Mouse (Mus musculus): ENCODE measurements around the gene Wwtr1. TPM values are rescaled to one million over a fixed set of nuclear protein-coding genes. Genes with fewer than 3 reads are reported as not detected.

Gene Wwtr1
- polyA plus RNA-seq, 1 experiment = 55.7 TPM

- WGBS = 75% methylated on average over 5 of the region's 5 CpGs
- TF ChIP-seq POLR2A (IDR thresholded peaks at IDR 0.05; ENCODE audit: borderline replicate concordance, extremely low read depth, low read depth, low read length) = no peak
- no peak for TF ChIP-seq CTCF (IDR thresholded peaks at IDR 0.05; ENCODE audit: insufficient read depth, low read length)
- Histone ChIP-seq H3K4me1 (ENCODE audit: control insufficient read depth, insufficient read depth, low read length) (peaks cover 4% of the 10 kb centered on the region; the same call in 1 of the 2 replicates), H3K4me3 (replicated peaks; ENCODE audit: extremely low read depth, low read depth, low read length) (no peak overlapping the region)
- DNase-seq = no peak
Measured at GRCm38 (mm10) chr3:57563627-57564026, 12.1 kb downstream of the Wwtr1 start.

GRCm38 (mm10) chr3:57562996-57563506 lies 12.7 kb downstream of the Wwtr1 start:
- WGBS = 74% methylated on average over 6 of the region's 6 CpGs

GRCm38 (mm10) chr3:57558761-57559160 lies 16.9 kb downstream of the Wwtr1 start:
- WGBS = 74% methylated on average over 6 of the region's 6 CpGs
- peaks cover 16% of the 10 kb centered on the region for H3K4me1 ChIP-seq (ENCODE audit: control insufficient read depth, insufficient read depth, low read length)
- DNase-seq = no peak
- H3K4me3 ChIP-seq (replicated peaks; ENCODE audit: extremely low read depth, low read depth, low read length) = no peak overlapping the region
- TF ChIP-seq POLR2A (IDR thresholded peaks at IDR 0.05; ENCODE audit: borderline replicate concordance, extremely low read depth, low read depth, low read length) = no peak
- TF ChIP-seq CTCF (IDR thresholded peaks at IDR 0.05; ENCODE audit: insufficient read depth, low read length) = no peak

More at GRCm38 (mm10) chr3:57562996-57563506, 12.7 kb downstream of the Wwtr1 start:
- no peak overlapping the region for H3K4me3 ChIP-seq (replicated peaks; ENCODE audit: extremely low read depth, low read depth, low read length)
- TF ChIP-seq POLR2A (IDR thresholded peaks at IDR 0.05; ENCODE audit: borderline replicate concordance, extremely low read depth, low read depth, low read length) (no peak), CTCF (IDR thresholded peaks at IDR 0.05; ENCODE audit: insufficient read depth, low read length) (no peak)
- peaks cover 4% of the 10 kb centered on the region; the same call in 1 of the 2 replicates for H3K4me1 ChIP-seq (ENCODE audit: control insufficient read depth, insufficient read depth, low read length)
- DNase-seq = no peak

GRCm38 (mm10) chr3:57557408-57557807 lies 18.3 kb downstream of the Wwtr1 start:
- Histone ChIP-seq H3K4me3 (replicated peaks; ENCODE audit: extremely low read depth, low read depth, low read length) (no peak overlapping the region), H3K4me1 (ENCODE audit: control insufficient read depth, insufficient read depth, low read length) (peaks cover 18% of the 10 kb centered on the region)
- no peak for DNase-seq
- WGBS = 64% methylated on average over 4 of the region's 4 CpGs
- no peak for TF ChIP-seq CTCF (IDR thresholded peaks at IDR 0.05; ENCODE audit: insufficient read depth, low read length)
- TF ChIP-seq POLR2A (IDR thresholded peaks at IDR 0.05; ENCODE audit: borderline replicate concordance, extremely low read depth, low read depth, low read length) = no peak

GRCm38 (mm10) chr3:57555560-57555959 lies 20.1 kb downstream of the Wwtr1 start:
- H3K4me3 ChIP-seq (replicated peaks; ENCODE audit: extremely low read depth, low read depth, low read length) = no peak overlapping the region
- 30% methylated on average over 3 of the region's 3 CpGs for WGBS
- no peak for DNase-seq
- peaks cover 20% of the 10 kb centered on the region for H3K4me1 ChIP-seq (ENCODE audit: control insufficient read depth, insufficient read depth, low read length)
- TF ChIP-seq CTCF (IDR thresholded peaks at IDR 0.05; ENCODE audit: insufficient read depth, low read length) (no peak), POLR2A (IDR thresholded peaks at IDR 0.05; ENCODE audit: borderline replicate concordance, extremely low read depth, low read depth, low read length) (no peak)

- H3K4me3 ChIP-seq (replicated peaks; ENCODE audit: extremely low read depth, low read depth, low read length) = no peak overlapping the region
- 65% methylated on average over 3 of the region's 3 CpGs for WGBS
- peaks cover 20% of the 10 kb centered on the region for H3K4me1 ChIP-seq (ENCODE audit: control insufficient read depth, insufficient read depth, low read length)
- no peak for DNase-seq
- TF ChIP-seq CTCF (IDR thresholded peaks at IDR 0.05; ENCODE audit: insufficient read depth, low read length) (no peak), POLR2A (IDR thresholded peaks at IDR 0.05; ENCODE audit: borderline replicate concordance, extremely low read depth, low read depth, low read length) (no peak)
Measured at GRCm38 (mm10) chr3:57554890-57555239, 20.8 kb downstream of the Wwtr1 start.

- Histone ChIP-seq H3K4me1 (ENCODE audit: control insufficient read depth, insufficient read depth, low read length) (peaks cover 20% of the 10 kb centered on the region), H3K4me3 (replicated peaks; ENCODE audit: extremely low read depth, low read depth, low read length) (no peak overlapping the region)
- TF ChIP-seq CTCF (IDR thresholded peaks at IDR 0.05; ENCODE audit: insufficient read depth, low read length) (no peak), POLR2A (IDR thresholded peaks at IDR 0.05; ENCODE audit: borderline replicate concordance, extremely low read depth, low read depth, low read length) (no peak)
- no peak for DNase-seq
- WGBS = 78% methylated on average over 10 of the region's 10 CpGs
Measured at GRCm38 (mm10) chr3:57554124-57554889, 21.4 kb downstream of the Wwtr1 start.

GRCm38 (mm10) chr3:57553108-57553507 lies 22.6 kb downstream of the Wwtr1 start:
- DNase-seq = no peak
- peaks cover 20% of the 10 kb centered on the region for H3K4me1 ChIP-seq (ENCODE audit: control insufficient read depth, insufficient read depth, low read length)
- 72% methylated on average over 5 of the region's 5 CpGs for WGBS
- H3K4me3 ChIP-seq (replicated peaks; ENCODE audit: extremely low read depth, low read depth, low read length) = no peak overlapping the region
- no peak for TF ChIP-seq CTCF (IDR thresholded peaks at IDR 0.05; ENCODE audit: insufficient read depth, low read length)
- TF ChIP-seq POLR2A (IDR thresholded peaks at IDR 0.05; ENCODE audit: borderline replicate concordance, extremely low read depth, low read depth, low read length) = no peak

GRCm38 (mm10) chr3:57551210-57551609 lies 24.5 kb downstream of the Wwtr1 start:
- Histone ChIP-seq H3K4me3 (replicated peaks; ENCODE audit: extremely low read depth, low read depth, low read length) (no peak overlapping the region), H3K4me1 (ENCODE audit: control insufficient read depth, insufficient read depth, low read length) (peaks cover 13% of the 10 kb centered on the region)
- no peak for TF ChIP-seq CTCF (IDR thresholded peaks at IDR 0.05; ENCODE audit: insufficient read depth, low read length)
- no peak for TF ChIP-seq POLR2A (IDR thresholded peaks at IDR 0.05; ENCODE audit: borderline replicate concordance, extremely low read depth, low read depth, low read length)
- WGBS = 75% methylated on average over 2 of the region's 2 CpGs
- DNase-seq = no peak

Data from lung, adult 2 months (tissue).